Mouse (Mus musculus) layer of hippocampus, postnatal 25 days (tissue): ENCODE data around the gene Gna11. TPM values are rescaled to one million over a fixed set of nuclear protein-coding genes. Genes with fewer than 3 reads are reported as not detected.

Experiments
- DNase-seq, 2 experiments: peaks; one replicate each; pipeline ENCODE4 v3.0.0; 2022; ENCODE audit warnings: mixed read lengths in 2 of 2, low spot score in 1 of 2; ENCODE audit errors: extremely low spot score in 1 of 2
- total RNA-seq, 2 experiments: library from RNA; stranded (reverse); gene quantifications; 2 replicates each; pipeline ENCODE4 v1.2.3; 2021

The Gna11 gene
- total RNA-seq, 2 experiments from 2014 or later, result 110 to 121 TPM

DNA sequence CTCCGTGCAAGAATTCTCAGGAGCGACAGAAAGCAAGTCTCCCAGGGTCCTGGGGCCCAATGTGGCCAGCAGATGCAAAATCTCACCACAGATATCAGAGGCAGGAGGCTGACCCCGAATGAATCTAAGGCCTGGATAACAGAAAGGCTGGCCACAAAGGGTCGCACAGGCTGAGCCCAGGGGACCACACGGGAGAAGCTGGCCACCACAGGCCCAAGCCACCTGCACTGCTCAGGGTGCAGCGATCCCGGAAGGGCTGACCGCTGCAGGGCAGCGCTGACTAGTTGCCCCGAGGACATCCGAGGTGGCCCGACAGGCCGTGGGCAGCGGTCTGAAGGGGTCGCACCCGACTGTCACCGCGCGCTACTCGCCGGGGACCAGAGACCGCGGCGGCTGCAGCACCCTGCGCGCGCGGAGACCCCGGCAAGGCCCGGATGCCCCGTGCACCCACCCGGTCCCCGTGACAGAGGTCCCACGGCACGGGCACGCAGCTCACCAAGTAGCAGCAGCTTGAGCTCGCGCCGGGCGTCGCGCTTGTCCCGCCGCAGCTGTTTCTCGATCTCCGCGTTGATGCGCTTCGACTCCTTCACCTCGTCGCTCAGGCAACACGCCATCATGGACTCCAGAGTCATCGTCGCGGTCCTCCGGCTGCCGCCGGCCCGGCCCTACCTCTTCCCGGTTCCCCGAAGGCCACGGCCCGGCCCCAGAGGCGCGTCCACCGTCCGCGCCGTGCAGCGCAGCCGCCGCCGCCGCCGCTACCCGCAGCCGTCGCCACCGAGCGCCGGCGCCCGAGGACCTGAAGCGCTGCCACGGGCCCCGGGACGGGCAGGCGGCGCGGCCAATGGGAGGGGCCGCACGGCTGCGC lies 462 bp downstream of the Gna11 start:
- no peak for DNase-seq

DNA sequence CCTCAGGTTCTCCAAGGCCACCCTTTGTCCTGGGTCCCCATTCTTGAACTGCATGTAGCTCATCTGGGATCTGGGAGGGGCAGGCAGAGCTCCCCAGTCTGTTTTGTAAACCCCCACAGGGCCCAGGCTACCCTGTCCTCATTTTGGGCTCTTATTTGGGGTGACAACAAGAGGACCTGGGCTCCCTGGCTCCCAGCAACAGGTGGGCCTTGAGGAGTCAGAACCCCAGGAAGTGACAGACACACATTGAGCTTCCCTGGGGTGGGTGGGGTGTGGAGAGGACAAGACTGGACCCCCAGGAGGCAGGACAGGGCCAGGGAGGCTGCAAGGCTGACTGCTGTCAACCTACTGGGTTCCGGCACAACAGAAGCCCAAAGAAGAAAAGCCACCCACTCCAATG lies 1.4 kb downstream of the Gna11 start:
- DNase-seq, result no peak

DNA sequence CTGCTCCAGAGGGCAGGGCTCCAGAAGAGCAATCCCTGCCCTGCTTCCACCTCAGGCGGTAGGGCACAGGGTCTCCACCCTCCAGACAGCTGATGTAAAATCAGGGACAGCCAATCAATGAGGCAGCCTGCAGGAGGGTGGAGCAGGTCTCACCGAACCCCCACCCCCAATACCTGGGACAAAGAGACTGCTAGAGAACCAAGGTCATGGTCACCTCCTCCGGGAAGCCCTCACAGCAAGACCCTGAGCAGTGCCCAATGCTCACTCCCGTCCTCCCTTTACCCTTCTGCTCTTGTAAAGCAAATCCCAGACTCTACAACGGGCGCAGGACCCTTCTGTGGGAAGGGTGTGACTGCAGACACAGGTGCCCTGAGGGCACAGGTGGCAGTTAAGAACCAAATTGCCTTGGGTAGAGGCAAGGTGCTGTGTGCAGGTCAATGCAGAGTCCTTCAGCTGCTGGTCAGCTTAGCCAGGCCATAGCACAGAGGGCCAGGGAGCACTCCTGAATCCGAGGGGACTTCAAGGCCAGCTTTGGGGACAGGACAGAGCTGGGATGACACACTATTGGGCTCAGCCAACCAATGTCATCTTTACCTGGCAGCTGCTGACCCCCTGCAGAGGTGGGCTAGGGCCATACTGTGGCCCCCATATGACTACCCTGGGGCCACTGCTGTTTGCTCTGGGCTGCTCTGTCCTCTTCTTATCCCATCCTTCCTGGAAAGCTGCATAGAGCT lies 2.1 kb downstream of the Gna11 start:
- no peak for DNase-seq

DNA sequence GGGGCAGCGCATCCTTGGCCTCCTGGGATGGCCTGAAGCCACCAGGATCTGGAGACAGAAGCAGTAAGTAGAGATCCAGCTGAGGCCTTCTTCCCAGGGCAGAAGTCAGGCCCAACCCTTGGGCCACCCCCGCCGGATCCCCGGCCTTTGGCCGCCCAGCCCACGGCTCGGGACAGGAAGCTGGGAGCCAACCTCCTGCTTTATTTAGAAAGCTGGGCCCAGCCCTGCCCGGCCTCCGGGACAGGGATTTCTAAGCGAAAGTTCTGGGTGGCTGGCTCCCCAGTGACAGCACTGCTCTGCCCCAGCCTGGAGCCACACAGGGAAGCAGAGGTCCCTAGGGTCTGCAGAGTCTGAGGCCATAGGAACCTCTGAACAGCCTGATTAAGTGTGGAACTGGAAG lies 3.2 kb downstream of the Gna11 start:
- DNase-seq, result no peak

DNA sequence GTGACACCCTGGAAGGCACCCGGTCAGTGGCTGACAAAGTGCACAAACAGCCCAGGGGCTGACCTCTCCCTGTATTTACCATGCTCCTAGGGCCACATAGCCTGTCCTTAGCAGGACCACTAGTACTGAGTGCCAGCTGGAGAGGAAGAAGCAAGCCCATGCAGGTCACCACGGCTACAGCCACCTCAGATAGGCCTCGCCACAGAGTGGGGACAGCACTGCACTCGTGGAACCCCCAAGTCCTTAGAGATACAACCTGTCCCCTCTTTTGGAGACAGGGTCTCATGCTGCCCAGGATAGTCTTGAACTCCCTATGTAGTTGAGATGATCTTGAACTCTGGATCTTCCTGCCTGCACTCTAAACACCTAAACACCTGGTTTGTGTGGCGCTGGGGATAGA lies 3.6 kb downstream of the Gna11 start:
- no peak for DNase-seq

DNA sequence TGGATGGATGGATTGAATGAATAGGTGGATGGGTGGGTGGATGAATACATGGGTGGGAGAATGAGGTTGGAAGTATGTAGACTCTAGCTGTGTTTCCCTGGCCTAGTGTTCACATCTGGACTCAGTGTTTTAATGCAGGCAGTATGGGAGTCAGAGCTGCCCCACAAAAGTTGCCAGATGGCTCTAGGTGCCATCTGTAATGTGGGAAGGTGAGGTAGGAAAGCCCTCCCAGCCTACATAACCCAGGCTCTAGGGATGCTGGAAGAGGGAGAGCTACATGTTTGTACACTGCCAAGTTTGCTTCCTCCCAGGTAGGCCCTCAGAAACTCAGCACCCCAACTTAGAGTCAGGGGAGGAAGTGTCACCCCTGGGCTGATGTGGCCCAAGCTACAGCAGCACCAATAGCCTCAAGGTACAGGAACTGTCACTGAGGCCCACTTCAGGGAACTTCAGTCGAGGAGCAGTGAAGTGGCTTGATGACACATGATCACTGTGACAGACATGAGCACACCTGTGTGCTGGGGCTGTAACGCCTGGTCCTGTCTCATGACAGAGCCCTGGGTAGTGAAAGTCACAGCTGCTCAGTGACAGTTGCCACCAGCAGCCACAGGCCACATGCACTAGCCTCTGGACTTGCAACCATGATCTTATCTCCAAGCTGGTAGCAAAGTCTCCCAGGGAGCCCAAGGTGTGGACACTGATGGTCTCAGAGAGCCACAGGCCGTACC lies 6.5 kb downstream of the Gna11 start:
- no peak for DNase-seq

DNA sequence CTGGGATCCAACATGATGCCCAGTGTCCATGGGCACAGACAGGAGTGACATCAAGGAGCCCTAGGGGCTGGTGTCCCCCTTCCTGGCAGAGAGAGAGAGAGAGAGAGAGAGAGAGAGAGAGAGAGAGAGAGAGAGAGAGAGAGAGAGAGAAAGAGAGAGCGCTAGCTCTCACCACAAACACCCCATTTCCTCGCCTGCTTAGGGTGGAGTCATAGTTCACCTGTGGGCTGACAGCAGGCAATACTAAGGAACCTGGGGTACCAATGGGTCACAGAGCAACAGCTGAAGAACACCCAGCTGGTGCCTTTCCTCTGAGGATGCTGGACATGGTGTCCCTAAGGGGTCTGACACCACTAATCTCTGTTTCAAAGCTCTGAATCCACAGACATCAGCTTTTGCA lies 7.6 kb downstream of the Gna11 start:
- no peak for DNase-seq

DNA sequence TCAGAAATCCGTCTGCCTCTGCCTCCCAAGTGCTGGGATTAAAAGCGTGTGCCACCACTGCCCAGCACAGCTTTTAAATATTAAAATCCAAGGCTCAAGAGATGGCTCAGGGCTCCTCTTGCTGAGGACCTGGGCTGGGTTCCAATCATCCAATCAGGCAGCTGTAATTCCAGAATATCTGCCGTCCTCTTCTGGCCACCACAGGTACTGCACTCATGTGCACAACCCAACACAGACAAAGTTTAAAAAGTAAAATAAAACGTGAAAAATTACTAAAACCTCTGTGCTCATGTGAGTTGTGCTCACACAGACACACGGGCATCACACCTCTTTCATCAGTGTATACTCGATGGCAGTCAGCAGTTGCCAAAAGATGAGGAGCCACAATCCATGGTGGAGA lies 8.3 kb downstream of the Gna11 start:
- DNase-seq, result no peak

DNA sequence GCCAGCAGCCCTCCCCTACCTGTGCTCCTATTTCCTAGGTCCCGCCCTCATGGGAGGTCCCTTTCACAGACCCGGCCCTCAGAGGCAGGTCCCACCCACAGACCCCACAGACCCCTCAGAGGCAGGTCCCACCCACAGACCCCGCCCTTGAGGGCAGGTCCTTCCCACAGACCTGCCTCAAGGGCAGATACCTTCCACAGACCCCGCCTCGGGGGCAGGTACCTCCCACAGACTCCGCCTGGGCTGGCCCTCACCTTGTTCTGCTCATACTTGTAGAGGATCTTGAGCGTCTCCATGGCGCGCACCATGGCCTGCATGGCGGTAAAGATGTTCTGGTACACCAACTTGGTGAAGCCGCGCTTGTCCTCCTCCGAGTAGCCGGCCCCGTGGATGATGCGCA lies 10.2 kb downstream of the Gna11 start:
- DNase-seq, result no peak

DNA sequence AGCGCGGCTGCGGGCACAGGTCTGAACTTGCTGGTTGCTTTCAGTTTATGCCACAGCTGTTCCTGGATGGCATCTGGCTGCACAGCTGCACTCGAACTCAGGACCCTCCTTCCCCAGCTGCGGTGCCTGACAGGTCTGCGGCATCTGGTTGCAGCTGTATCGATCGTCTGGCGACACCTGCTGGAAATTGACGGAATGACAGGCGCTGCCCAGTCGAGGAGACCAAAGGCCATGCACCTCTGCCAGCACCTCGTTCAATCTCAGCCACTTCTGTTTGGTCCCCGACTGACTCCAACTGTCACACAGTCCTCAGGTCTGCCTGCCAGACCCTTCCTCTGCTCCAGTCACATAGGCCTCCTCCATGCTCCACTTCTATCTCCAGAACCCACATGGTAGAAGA lies 18.2 kb downstream of the Gna11 start:
- DNase-seq, result peak; percentile 67 to 85

DNA sequence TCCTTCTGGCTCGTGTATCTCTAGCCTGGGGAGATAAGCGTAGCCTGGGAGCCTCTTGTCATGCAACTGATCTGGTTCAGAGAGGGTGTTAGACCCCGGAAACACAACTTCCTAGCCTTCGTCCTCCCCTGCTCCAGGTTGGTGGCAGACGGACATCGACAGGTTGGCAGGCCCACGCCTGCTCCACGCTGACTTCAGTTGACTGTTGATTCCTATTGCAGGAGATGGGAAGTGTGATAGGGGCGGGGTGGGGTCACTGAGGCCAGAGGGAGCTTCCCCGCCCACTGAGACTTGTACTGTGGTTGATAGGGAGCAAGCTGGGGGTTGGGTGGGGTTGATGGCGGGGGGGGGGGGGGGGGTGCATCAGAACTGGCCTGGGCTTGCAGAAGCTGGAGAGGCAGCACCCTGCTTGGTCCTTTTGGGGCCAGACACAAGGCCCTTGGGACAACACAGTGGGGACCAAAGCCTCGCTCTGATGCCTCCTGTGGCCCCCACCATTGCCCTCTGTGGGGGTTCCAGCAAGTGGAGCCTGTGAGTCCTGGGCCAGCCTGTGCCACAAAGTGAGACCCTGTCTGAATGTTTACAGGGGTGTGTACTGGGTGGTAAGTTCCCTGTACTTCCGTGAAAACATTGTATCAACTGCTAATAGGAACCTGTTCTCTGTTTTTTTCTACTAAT lies 19.8 kb downstream of the Gna11 start:
- no peak for DNase-seq

DNA sequence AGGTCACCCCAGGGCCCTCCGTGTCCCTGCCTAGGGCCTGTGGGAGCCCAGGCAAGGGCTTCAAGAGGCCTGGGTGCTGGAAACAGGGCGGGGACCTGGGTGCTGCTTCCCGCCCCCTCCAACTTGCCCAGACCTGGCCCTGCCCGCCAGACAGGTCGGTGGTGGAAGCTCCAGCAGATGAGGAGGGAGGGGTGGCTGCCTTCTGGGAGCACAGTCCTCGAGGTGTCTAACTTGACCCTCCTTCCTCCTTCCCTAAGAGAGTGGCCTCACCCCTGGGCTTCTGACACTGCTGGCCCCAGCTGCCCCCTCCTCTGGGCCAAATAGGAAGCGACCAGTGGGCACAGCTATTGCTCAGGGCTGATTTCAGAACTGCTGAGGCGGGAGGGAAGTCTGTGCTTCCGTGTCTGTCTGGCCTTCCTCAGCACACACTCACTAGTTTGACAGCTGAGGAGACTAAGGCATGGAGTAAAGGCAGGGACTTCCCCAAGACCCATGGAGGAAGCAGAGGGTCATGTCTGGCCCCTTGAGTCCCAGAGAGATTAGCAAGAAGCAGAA lies 20.9 kb downstream of the Gna11 start, which contains the start of gene Gna15:
Gna15 (minus strand) TSS at position 175 of the 555 bp plus-strand sequence.
- DNase-seq, result no peak

DNA sequence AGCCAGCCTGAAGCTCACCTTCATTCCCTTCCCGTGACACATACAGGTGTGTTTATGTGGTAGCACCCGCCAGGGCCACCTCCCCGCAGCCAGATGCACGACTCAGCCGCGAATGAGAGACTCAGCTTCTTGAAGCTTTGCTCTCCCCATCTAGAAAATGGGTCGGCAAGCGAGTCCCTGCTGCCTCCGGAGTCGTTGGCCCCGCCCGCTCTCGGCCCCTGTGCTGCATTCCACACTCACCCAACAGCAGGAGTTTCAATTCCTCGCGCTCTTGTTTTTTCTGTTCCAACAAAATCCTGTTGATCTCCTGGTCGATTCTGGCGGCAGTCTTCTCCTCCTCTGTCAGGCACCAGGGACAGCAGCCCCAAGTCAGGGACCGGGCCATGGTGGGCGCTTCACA lies 21.4 kb downstream of the Gna11 start:
- no peak for DNase-seq

DNA sequence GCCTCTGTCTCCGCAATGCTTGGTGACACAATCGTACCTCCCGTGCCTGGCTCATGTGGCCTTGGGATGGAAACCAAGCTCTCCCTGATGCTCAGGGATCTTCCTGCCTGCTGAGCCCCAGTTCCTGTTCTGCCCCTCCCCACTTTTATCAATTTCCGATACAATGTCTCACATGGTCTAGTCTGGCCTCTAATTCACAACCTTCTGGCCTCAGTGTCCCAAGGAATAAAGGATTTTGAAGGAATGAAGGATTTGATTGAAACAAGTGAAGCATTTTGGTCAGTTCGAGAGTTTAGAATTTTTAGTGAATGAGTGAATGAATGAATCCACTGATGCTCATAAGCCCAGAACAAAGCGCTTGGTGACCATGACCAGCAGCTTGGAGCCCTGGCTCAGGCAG lies 21.8 kb downstream of the Gna11 start:
- DNase-seq, result no peak

DNA sequence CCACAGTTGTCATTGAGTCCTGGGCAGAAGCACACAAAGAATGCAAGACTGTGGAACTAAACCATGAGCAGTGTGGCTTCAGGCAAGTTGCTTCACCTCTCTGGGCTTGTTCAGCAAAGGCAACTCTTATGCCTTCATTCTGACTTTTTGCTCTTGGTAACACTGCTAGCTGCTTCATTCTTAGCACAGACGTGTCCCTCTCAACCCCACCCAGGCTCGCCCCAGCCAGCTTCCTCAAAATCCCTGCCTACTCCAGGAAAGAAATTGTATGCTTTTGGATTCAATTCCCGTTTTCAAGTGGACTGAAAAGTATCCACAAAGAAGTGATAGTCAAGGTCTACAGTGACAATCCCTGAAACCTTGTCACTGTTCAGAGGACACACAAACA lies 25.0 kb downstream of the Gna11 start:
- no peak for DNase-seq

DNA sequence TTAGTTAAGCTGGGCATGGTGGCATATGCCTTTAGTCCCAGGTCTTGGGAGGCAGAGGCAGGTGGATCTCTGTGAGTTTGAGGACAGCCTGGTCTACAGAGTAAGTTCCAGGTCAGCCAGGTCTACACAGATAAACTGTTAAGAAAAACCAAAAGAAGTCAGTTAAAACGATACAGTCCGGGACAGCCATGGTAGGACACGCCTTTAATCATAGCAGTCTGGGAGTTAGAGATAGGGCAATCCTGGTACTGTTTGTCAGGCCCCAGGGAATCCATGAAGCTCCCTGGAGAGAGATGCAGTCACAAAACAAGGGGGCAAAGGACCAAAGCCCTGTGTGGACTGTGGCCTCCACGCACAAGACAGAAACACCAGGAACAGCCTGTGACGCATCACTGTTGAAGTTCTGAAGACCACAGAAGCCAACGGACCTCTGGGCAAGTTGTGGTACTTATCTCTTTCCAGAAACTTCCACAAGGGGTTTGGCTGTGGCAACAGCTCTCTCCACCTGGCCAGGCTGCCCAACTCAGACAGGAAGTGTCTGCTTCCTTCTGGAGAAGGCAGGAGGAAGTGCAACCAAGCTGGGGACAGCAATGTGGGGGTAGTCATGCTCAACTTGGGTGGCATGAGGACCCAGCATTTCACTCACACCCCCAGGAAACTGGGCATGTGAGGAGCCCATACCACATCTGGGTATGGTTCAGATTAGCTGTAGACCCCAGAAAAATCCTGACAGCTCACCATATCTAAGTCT lies 25.6 kb downstream of the Gna11 start:
- no peak for DNase-seq

DNA sequence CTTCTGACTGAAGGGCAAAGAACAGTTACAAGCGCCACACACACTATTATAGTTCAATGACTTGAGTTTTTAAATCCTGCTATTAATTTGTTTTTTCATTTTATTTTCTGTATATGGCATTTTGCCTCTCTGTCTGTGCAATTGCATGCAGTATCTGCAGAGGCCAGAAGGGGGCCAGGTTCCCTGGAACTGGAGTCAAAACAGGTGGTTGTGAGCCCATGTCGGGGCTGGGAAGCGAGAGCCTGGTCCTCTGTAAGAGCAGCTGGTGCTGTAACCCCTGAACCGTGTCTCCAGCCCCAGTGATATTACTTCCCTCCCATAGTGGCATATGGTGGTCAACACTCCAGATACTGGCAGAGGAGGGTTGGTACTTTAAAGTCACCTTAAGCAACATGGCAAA lies 26.4 kb downstream of the Gna11 start:
- DNase-seq, result peak in 1 of 2 experiments; percentile 66

DNA sequence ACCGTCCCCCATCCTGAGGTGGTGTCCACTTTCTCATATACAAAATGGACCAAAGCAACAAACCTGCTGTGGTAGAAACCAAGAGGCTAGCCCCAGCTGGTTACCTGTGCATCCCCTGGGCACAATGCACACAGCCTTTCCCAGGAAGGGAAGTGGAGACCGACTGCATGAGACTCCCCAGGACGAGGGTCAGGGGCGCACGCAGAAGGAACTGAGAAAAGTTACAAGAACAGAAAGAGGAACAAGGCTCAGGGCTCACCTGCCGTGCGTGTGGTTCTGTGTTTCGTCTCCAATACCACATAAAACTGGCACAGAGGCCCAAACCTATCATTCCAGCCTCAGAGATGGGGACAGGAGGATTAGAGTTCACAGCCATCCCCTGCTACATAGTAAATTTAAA lies 27.8 kb downstream of the Gna11 start:
- no peak for DNase-seq

DNA sequence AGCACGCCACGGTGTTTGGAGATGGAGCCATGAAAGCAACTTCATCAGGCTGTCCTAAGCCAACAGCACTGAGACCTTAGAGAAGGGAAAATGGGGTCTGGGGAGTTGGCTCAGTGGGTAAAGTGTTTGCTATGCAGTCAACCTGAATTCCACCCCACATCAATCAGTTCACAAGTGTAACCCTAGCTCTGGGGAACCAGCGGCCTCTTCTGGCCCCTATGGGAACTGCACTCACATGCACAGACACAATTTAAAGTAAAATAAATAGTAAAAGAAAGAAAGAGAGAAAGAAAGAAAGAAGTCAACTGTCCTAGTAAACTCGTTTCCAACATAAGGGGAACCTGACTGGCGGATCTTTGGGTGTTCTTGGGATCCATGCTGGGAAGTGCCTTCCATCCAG lies 31.2 kb downstream of the Gna11 start:
- DNase-seq, result no peak
